Mouse (Mus musculus): ENCODE results near the gene Smarce1. TPM values are rescaled to one million over a fixed set of nuclear protein-coding genes. Genes with fewer than 3 reads are reported as not detected.

Gene Smarce1
- 100 to 1,000 TPM; 147 to 153 TPM for total RNA-seq (2023)

GRCm38 (mm10) chr11:99230261-99231048 is at the start of gene Smarce1:
TSS of gene Smarce1 (minus strand) at chr11:99231017.

GRCm38 (mm10) chr11:99243820-99244374 is 13.1 kb upstream of the Smarce1 start, which contains the start of gene Krt222:
TSS of gene Krt222 (minus strand) at chr11:99244085.

Other genes with a start within 250 kb of the Smarce1 start
- not detected for gene Gjd3, start 248.0 kb downstream of the Smarce1 start, total RNA-seq (2023)
- 10 to 100 TPM; 18.8 to 34.2 TPM for gene Top2a, start 206.8 kb downstream of the Smarce1 start, total RNA-seq (2023)
- gene Igfbp4, start 189.8 kb downstream of the Smarce1 start, total RNA-seq (2023): 100 to 1,000 TPM; 228 to 236 TPM
- gene Tns4, start 141.7 kb downstream of the Smarce1 start, total RNA-seq (2023): 1 to 10 TPM in 1 of 2 experiments, not detected in 1; 1.1 TPM
- 100 to 1,000 TPM; 516 to 541 TPM for gene Ccr7, start 75.9 kb downstream of the Smarce1 start, total RNA-seq (2023)
- not detected for gene Krt222, start 13.1 kb upstream of the Smarce1 start, total RNA-seq (2023)
- not detected for gene Krt24, start 54.2 kb upstream of the Smarce1 start, total RNA-seq (2023)
- not detected for gene Krt25, start 91.9 kb upstream of the Smarce1 start, total RNA-seq (2023)
- not detected for gene Krt26, start 106.9 kb upstream of the Smarce1 start, total RNA-seq (2023)
- not detected for gene Krt27, start 120.1 kb upstream of the Smarce1 start, total RNA-seq (2023)
- gene Krt28, start 143.9 kb upstream of the Smarce1 start, total RNA-seq (2023): not detected
- 1 to 10 TPM; 4.7 to 5.7 TPM for gene Krt10, start 158.3 kb upstream of the Smarce1 start, total RNA-seq (2023)
- not detected for gene Krt12, start 191.2 kb upstream of the Smarce1 start, total RNA-seq (2023)
- not detected for gene Krt20, start 207.1 kb upstream of the Smarce1 start, total RNA-seq (2023)